Mouse (Mus musculus): ENCODE results near the gene Slc29a1. TPM values are rescaled to one million over a fixed set of nuclear protein-coding genes. Genes with fewer than 3 reads are reported as not detected.
A peak's percentile ranks its signal among the peaks of the same experiment; 100 is the strongest.

The Slc29a1 gene
- polyA plus RNA-seq, 1 experiment from 2014 or later: 83.4 TPM

GRCm38 (mm10) chr17:45545278-45545961 is 54.0 kb downstream of the Slc29a1 start:
- peaks cover 33% of the 10 kb centered on the region for H3K4me1 ChIP-seq
- peak overlapping the region; percentile 50 for H3K4me2 ChIP-seq
- no peaks in the 10 kb centered on the region for H3K36me3 ChIP-seq
- no peak for ATAC-seq (ENCODE audit: insufficient read depth, low FRiP score, low read depth)
- 16% methylated on average over 74 of the region's 74 CpGs for WGBS
- peaks cover 71% of the 10 kb centered on the region for H3K27me3 ChIP-seq (replicated peaks)
- H3K27ac ChIP-seq: no peak overlapping the region
- no peak overlapping the region for H3K9ac ChIP-seq
- H3K4me3 ChIP-seq (replicated peaks): peak overlapping the region; percentile 22
- no peaks in the 10 kb centered on the region for H3K9me3 ChIP-seq

- H3K27me3 ChIP-seq (replicated peaks): peaks cover 75% of the 10 kb centered on the region
Observed at GRCm38 (mm10) chr17:45544873-45545277, 54.5 kb downstream of the Slc29a1 start.

GRCm38 (mm10) chr17:45544001-45544872 is 55.2 kb downstream of the Slc29a1 start:
- Histone ChIP-seq H3K36me3 (no peaks in the 10 kb centered on the region), H3K4me2 (peak overlapping the region; percentile 50; the same call in 1 of the 2 replicates), H3K27ac (no peak overlapping the region), H3K27me3 (replicated peaks) (peaks cover 81% of the 10 kb centered on the region), H3K4me1 (peaks cover 23% of the 10 kb centered on the region), H3K4me3 (replicated peaks) (peak overlapping the region; percentile 22; the same call in 1 of the 2 replicates), H3K9ac (no peak overlapping the region), H3K9me3 (no peaks in the 10 kb centered on the region)
- WGBS: 27% methylated on average over 24 of the region's 24 CpGs
- ATAC-seq (ENCODE audit: insufficient read depth, low FRiP score, low read depth): no peak

More at GRCm38 (mm10) chr17:45544873-45545277, 54.5 kb downstream of the Slc29a1 start:
- Histone ChIP-seq H3K9me3 (no peaks in the 10 kb centered on the region), H3K4me3 (replicated peaks) (peak overlapping the region; percentile 22), H3K36me3 (no peaks in the 10 kb centered on the region), H3K4me2 (peak overlapping the region; percentile 50), H3K9ac (no peak overlapping the region), H3K4me1 (peaks cover 28% of the 10 kb centered on the region), H3K27ac (no peak overlapping the region)
- 18% methylated on average over 46 of the region's 46 CpGs for WGBS
- ATAC-seq (ENCODE audit: insufficient read depth, low FRiP score, low read depth): no peak

- no peak overlapping the region for H3K4me2 ChIP-seq
- no peak for ATAC-seq (ENCODE audit: insufficient read depth, low FRiP score, low read depth)
- WGBS: 58% methylated on average over 1 of the region's 1 CpGs
- no peak overlapping the region for H3K27ac ChIP-seq
- peaks cover 82% of the 10 kb centered on the region for H3K27me3 ChIP-seq (replicated peaks)
- H3K4me3 ChIP-seq (replicated peaks): no peak overlapping the region
- H3K9me3 ChIP-seq: no peaks in the 10 kb centered on the region
- H3K36me3 ChIP-seq: no peaks in the 10 kb centered on the region
- H3K4me1 ChIP-seq: peaks cover 18% of the 10 kb centered on the region
- H3K9ac ChIP-seq: no peak overlapping the region
Observed at GRCm38 (mm10) chr17:45543115-45543514, 56.3 kb downstream of the Slc29a1 start.

GRCm38 (mm10) chr17:45542705-45543104 is 56.7 kb downstream of the Slc29a1 start:
- 64% methylated on average over 2 of the region's 2 CpGs for WGBS
- peaks cover 82% of the 10 kb centered on the region for H3K27me3 ChIP-seq (replicated peaks)

GRCm38 (mm10) chr17:45542129-45542528 is 57.3 kb downstream of the Slc29a1 start:
- H3K9me3 ChIP-seq: no peaks in the 10 kb centered on the region
- no peaks in the 10 kb centered on the region for H3K36me3 ChIP-seq
- peaks cover 18% of the 10 kb centered on the region for H3K4me1 ChIP-seq
- H3K27ac ChIP-seq: no peak overlapping the region
- no peak overlapping the region for H3K4me2 ChIP-seq
- H3K27me3 ChIP-seq (replicated peaks): peaks cover 80% of the 10 kb centered on the region
- no peak overlapping the region for H3K9ac ChIP-seq
- WGBS: 22% methylated on average over 6 of the region's 6 CpGs
- no peak overlapping the region for H3K4me3 ChIP-seq (replicated peaks)
- ATAC-seq (ENCODE audit: insufficient read depth, low FRiP score, low read depth): no peak

More at GRCm38 (mm10) chr17:45542705-45543104, 56.7 kb downstream of the Slc29a1 start:
- Histone ChIP-seq H3K4me3 (replicated peaks) (no peak overlapping the region), H3K9ac (no peak overlapping the region), H3K4me1 (peaks cover 18% of the 10 kb centered on the region), H3K4me2 (no peak overlapping the region), H3K27ac (no peak overlapping the region), H3K9me3 (no peaks in the 10 kb centered on the region), H3K36me3 (no peaks in the 10 kb centered on the region)
- no peak for ATAC-seq (ENCODE audit: insufficient read depth, low FRiP score, low read depth)

- peaks cover 78% of the 10 kb centered on the region for H3K27me3 ChIP-seq (replicated peaks)
- 70% methylated on average over 21 of the region's 21 CpGs for WGBS
Observed at GRCm38 (mm10) chr17:45539664-45540063, 59.7 kb downstream of the Slc29a1 start.

GRCm38 (mm10) chr17:45538394-45538793 is 61.0 kb downstream of the Slc29a1 start:
- peaks cover 74% of the 10 kb centered on the region for H3K27me3 ChIP-seq (replicated peaks)
- 57% methylated on average over 4 of the region's 4 CpGs for WGBS

More at GRCm38 (mm10) chr17:45539664-45540063, 59.7 kb downstream of the Slc29a1 start:
- Histone ChIP-seq H3K27ac (no peak overlapping the region), H3K9ac (no peak overlapping the region), H3K4me1 (peaks cover 7% of the 10 kb centered on the region; the same call in 1 of the 2 replicates), H3K4me2 (no peak overlapping the region), H3K36me3 (no peaks in the 10 kb centered on the region), H3K4me3 (replicated peaks) (no peak overlapping the region), H3K9me3 (no peaks in the 10 kb centered on the region)
- no peak for ATAC-seq (ENCODE audit: insufficient read depth, low FRiP score, low read depth)

GRCm38 (mm10) chr17:45536264-45536663 is 63.1 kb downstream of the Slc29a1 start:
- H3K27me3 ChIP-seq (replicated peaks): peaks cover 75% of the 10 kb centered on the region

More at GRCm38 (mm10) chr17:45538394-45538793, 61.0 kb downstream of the Slc29a1 start:
- Histone ChIP-seq H3K9me3 (no peaks in the 10 kb centered on the region), H3K4me3 (replicated peaks) (no peak overlapping the region), H3K36me3 (no peaks in the 10 kb centered on the region), H3K27ac (no peak overlapping the region), H3K4me2 (no peak overlapping the region), H3K9ac (no peak overlapping the region), H3K4me1 (no peaks in the 10 kb centered on the region)
- ATAC-seq (ENCODE audit: insufficient read depth, low FRiP score, low read depth): no peak

More at GRCm38 (mm10) chr17:45536264-45536663, 63.1 kb downstream of the Slc29a1 start:
- Histone ChIP-seq H3K4me3 (replicated peaks) (no peak overlapping the region), H3K9ac (no peak overlapping the region), H3K27ac (no peak overlapping the region), H3K36me3 (no peaks in the 10 kb centered on the region), H3K9me3 (no peaks in the 10 kb centered on the region), H3K4me2 (no peak overlapping the region), H3K4me1 (no peaks in the 10 kb centered on the region)
- ATAC-seq (ENCODE audit: insufficient read depth, low FRiP score, low read depth): no peak
- WGBS: 14% methylated on average over 5 of the region's 5 CpGs

Other genes starting within 250 kb of the Slc29a1 start
- gene Cdc5l, start 165.9 kb downstream of the Slc29a1 start, polyA plus RNA-seq (2015; fragmentation: Nextera tagmentation; extraction: Ambion mirVana): 55.7 and 59.0 TPM in 2 replicates
- 0.15 and 0.30 TPM in 2 replicates for gene Spats1, start 124.2 kb downstream of the Slc29a1 start, polyA plus RNA-seq (2015; fragmentation: Nextera tagmentation; extraction: Ambion mirVana)
- gene Aars2, start 92.8 kb downstream of the Slc29a1 start, polyA plus RNA-seq (2015; fragmentation: Nextera tagmentation; extraction: Ambion mirVana): 17.2 and 17.7 TPM in 2 replicates
- gene Tcte1, start 76.2 kb downstream of the Slc29a1 start, polyA plus RNA-seq (2015; fragmentation: Nextera tagmentation; extraction: Ambion mirVana): 0.12 and 0.36 TPM in 2 replicates
- gene Tmem151b, start 49.9 kb downstream of the Slc29a1 start, polyA plus RNA-seq (2015; fragmentation: Nextera tagmentation; extraction: Ambion mirVana): 2.3 and 2.5 TPM in 2 replicates
- gene Nfkbie, start 43.9 kb downstream of the Slc29a1 start, polyA plus RNA-seq (2015; fragmentation: Nextera tagmentation; extraction: Ambion mirVana): 4.3 and 4.4 TPM in 2 replicates
- gene Slc35b2, start 35.7 kb downstream of the Slc29a1 start, polyA plus RNA-seq (2015; fragmentation: Nextera tagmentation; extraction: Ambion mirVana): 115 and 131 TPM in 2 replicates
- gene Hsp90ab1, start 26.3 kb downstream of the Slc29a1 start, polyA plus RNA-seq (2015; fragmentation: Nextera tagmentation; extraction: Ambion mirVana): 1,532 and 1,551 TPM in 2 replicates
- gene Mymx, start 2.5 kb upstream of the Slc29a1 start, polyA plus RNA-seq (2015; fragmentation: Nextera tagmentation; extraction: Ambion mirVana): 0.40 and 1.3 TPM in 2 replicates
- gene Capn11, start 59.7 kb upstream of the Slc29a1 start, polyA plus RNA-seq (2015; fragmentation: Nextera tagmentation; extraction: Ambion mirVana): 0.26 and 0.41 TPM in 2 replicates
- 145 and 154 TPM in 2 replicates for gene Mrpl14, start 86.7 kb upstream of the Slc29a1 start, polyA plus RNA-seq (2015; fragmentation: Nextera tagmentation; extraction: Ambion mirVana)
- gene Tmem63b, start 87.3 kb upstream of the Slc29a1 start, polyA plus RNA-seq (2015; fragmentation: Nextera tagmentation; extraction: Ambion mirVana): 39.8 and 43.3 TPM in 2 replicates
- not detected in 2 replicates for gene 1600014C23Rik, start 134.2 kb upstream of the Slc29a1 start, polyA plus RNA-seq (2015; fragmentation: Nextera tagmentation; extraction: Ambion mirVana)

All from stomach, embryonic 15.5 days (tissue).